Mouse (Mus musculus): ENCODE data around the gene Ankrd6. TPM values are rescaled to one million over a fixed set of nuclear protein-coding genes. Genes with fewer than 3 reads are reported as not detected.
A peak's percentile ranks its signal among the peaks of the same experiment; 100 is the strongest.
"Not testable (repeated sequence)": the region's sequence is repeated elsewhere in the genome, so short reads cannot be mapped to it uniquely, and the experiment has no call there.

Ankrd6 gene
- 1 to 10 TPM; 3.8 to 5.9 (median 4.8) TPM for total RNA-seq (2022)

- peak; percentile 54 to 67 for DNase-seq (ENCODE audit: low spot score in 2 of 2)
Measured at GRCm38 (mm10) chr4:32950356-32951034, at the start of gene Ankrd6. Gene Ankrd6 (minus strand): TSS chr4:32950841.

GRCm38 (mm10) chr4:32998996-32999395 lies 48.4 kb upstream of the Ankrd6 start:
- DNase-seq (ENCODE audit: low spot score in 2 of 2) = no peak

GRCm38 (mm10) chr4:32997571-32997970 lies 46.9 kb upstream of the Ankrd6 start:
- DNase-seq (ENCODE audit: low spot score in 2 of 2) = no peak

- DNase-seq (ENCODE audit: low spot score in 2 of 2) = no peak
Measured at GRCm38 (mm10) chr4:32996083-32996482, 45.4 kb upstream of the Ankrd6 start.

GRCm38 (mm10) chr4:32994168-32994567 lies 43.5 kb upstream of the Ankrd6 start:
- no peak for DNase-seq (ENCODE audit: low spot score in 2 of 2)

- DNase-seq (ENCODE audit: low spot score in 2 of 2) = no peak
Measured at GRCm38 (mm10) chr4:32989346-32989745, 38.7 kb upstream of the Ankrd6 start.

GRCm38 (mm10) chr4:32987006-32987405 lies 36.4 kb upstream of the Ankrd6 start:
- no peak for DNase-seq (ENCODE audit: low spot score in 2 of 2)

GRCm38 (mm10) chr4:32985684-32986083 lies 35.0 kb upstream of the Ankrd6 start:
- DNase-seq (ENCODE audit: low spot score in 2 of 2) = no peak

GRCm38 (mm10) chr4:32984801-32985675 lies 34.4 kb upstream of the Ankrd6 start:
- DNase-seq (ENCODE audit: low spot score in 2 of 2) = no peak

- DNase-seq (ENCODE audit: low spot score in 2 of 2) = no peak
Measured at GRCm38 (mm10) chr4:32984242-32984641, 33.6 kb upstream of the Ankrd6 start.

GRCm38 (mm10) chr4:32983176-32984155 lies 32.8 kb upstream of the Ankrd6 start:
- DNase-seq (ENCODE audit: low spot score in 2 of 2) = peak; percentile 69 to 78

- peak; percentile 7 to 20 for DNase-seq (ENCODE audit: low spot score in 2 of 2)
Measured at GRCm38 (mm10) chr4:32982716-32983175, 32.1 kb upstream of the Ankrd6 start, which contains the start of gene Rragd. Gene Rragd (plus strand): TSS chr4:32983037.

- no peak for DNase-seq (ENCODE audit: low spot score in 2 of 2)
Measured at GRCm38 (mm10) chr4:32982041-32982715, 31.5 kb upstream of the Ankrd6 start.

- no peak for DNase-seq (ENCODE audit: low spot score in 2 of 2)
Measured at GRCm38 (mm10) chr4:32981617-32982016, 31.0 kb upstream of the Ankrd6 start.

GRCm38 (mm10) chr4:32980061-32980460 lies 29.4 kb upstream of the Ankrd6 start:
- no peak for DNase-seq (ENCODE audit: low spot score in 2 of 2)

- DNase-seq (ENCODE audit: low spot score in 2 of 2) = no peak
Measured at GRCm38 (mm10) chr4:32977331-32977730, 26.7 kb upstream of the Ankrd6 start.

GRCm38 (mm10) chr4:32964619-32965018 lies 14.0 kb upstream of the Ankrd6 start:
- not testable (repeated sequence) for DNase-seq (ENCODE audit: low spot score in 2 of 2)

- DNase-seq (ENCODE audit: low spot score in 2 of 2) = no peak
Measured at GRCm38 (mm10) chr4:32961394-32961793, 10.8 kb upstream of the Ankrd6 start.

GRCm38 (mm10) chr4:32956423-32956822 lies 5.8 kb upstream of the Ankrd6 start:
- DNase-seq (ENCODE audit: low spot score in 2 of 2) = no peak

- DNase-seq (ENCODE audit: low spot score in 2 of 2) = no peak
Measured at GRCm38 (mm10) chr4:32952681-32953080, 2.0 kb upstream of the Ankrd6 start.
